Mouse (Mus musculus) liver, postnatal 0 days (tissue): ENCODE results near the gene 1110017D15Rik.

Experiments
- CTCF ChIP-seq: sonication (generic); IDR thresholded peaks from 2 replicates; pipeline ENCODE4 v1.5.1; 2016; ENCODE audit warnings: antibody characterized with exemption, low read depth
- EP300 ChIP-seq: IDR thresholded peaks from 2 replicates; pipeline ENCODE4 v1.6.1; 2016; ENCODE audit warnings: antibody characterized with exemption, low read depth, mild to moderate bottlenecking

- no peak for TF ChIP-seq CTCF
- TF ChIP-seq EP300: no peak
These were observed 9.7 kb downstream of the 1110017D15Rik start for GRCm38 (mm10) chr4:41507326-41507924.
